Mouse (Mus musculus) spleen, adult 2 months (tissue): Measurements from ENCODE around the gene Plet1. TPM values are rescaled to one million over a fixed set of nuclear protein-coding genes. Genes with fewer than 3 reads are reported as not detected.

Experiments used
- DNase-seq, 2 experiments: peaks; one replicate each; pipeline versions ENCODE4 v3.0.0 to v3.0.0-alpha.2; 2012 to 2021; ENCODE audit warnings: low spot score in 2 of 2, low read depth in 1 of 2
- H3K27ac ChIP-seq: fragments of 200-500 bp; 2 replicates; pipeline ENCODE4 v1.5.1; 2012; ENCODE audit warnings: low read length, inconsistent platforms; ENCODE audit not compliant: insufficient read depth
- H3K27me3 ChIP-seq: fragments of 200-500 bp; 2 replicates; pipeline ENCODE4 v1.6.1; 2012; ENCODE audit warnings: mild to moderate bottlenecking, moderate library complexity, low read length, inconsistent platforms; ENCODE audit not compliant: control insufficient read depth, insufficient read depth
- H3K36me3 ChIP-seq: fragments of 200-500 bp; 2 replicates; pipeline ENCODE4 v1.6.1; 2012; ENCODE audit warnings: mild to moderate bottlenecking, low read length, inconsistent platforms; ENCODE audit not compliant: control insufficient read depth, insufficient read depth
- H3K4me1 ChIP-seq: fragments of 200-500 bp; 2 replicates; pipeline ENCODE4 v1.6.1; 2011; ENCODE audit warnings: inconsistent platforms; ENCODE audit not compliant: control insufficient read depth, insufficient read depth, insufficient read length
- H3K4me3 ChIP-seq: fragments of 200-500 bp; 2 replicates; pipeline ENCODE4 v1.5.1; 2011; ENCODE audit warnings: mild to moderate bottlenecking, inconsistent platforms; ENCODE audit not compliant: insufficient read depth, insufficient read length; ENCODE audit errors: extremely low read depth
- CTCF ChIP-seq: fragments of 200-500 bp; IDR thresholded peaks from 2 replicates; pipeline ENCODE4 v1.5.1; 2011; ENCODE audit warnings: mild to moderate bottlenecking, inconsistent platforms; ENCODE audit not compliant: insufficient read depth, insufficient read length, insufficient replicate concordance; ENCODE audit errors: extremely low read depth
- POLR2A ChIP-seq: fragments of 200-500 bp; IDR thresholded peaks from 2 replicates; pipeline ENCODE4 v1.6.1; 2011; ENCODE audit warnings: low read depth, low read length, inconsistent platforms
- WGBS: fragments of 180-500 bp; shearing (Covaris S2); methylation state at CpG from one replicate; pipeline ENCODE4 v1.1.7; 2018; 5-methylcytosine and 5-hydroxymethylcytosine counted together
- polyA plus RNA-seq: library from polyadenylated mRNA; depleted of rRNA; stranded (reverse); fragments of >200 nt; gene quantifications from 2 replicates; pipeline ENCODE4 v1.2.3, GENCODE M21; 2012

Plet1 gene
- polyA plus RNA-seq, 1 experiment = 0.14 TPM

GRCm38 (mm10) chr9:50528293-50528892 lies 34.1 kb downstream of the Plet1 start, which contains the start of gene Pts:
Pts (minus strand) TSS chr9:50528724.
- peak; percentile 96 to 97 for DNase-seq
- H3K27ac ChIP-seq = peak within 1 kb of the TSS; percentile 97
- peaks cover 9% of the 10 kb centered on the region; the same call in 1 of the 2 replicates for H3K36me3 ChIP-seq
- H3K27me3 ChIP-seq = no peaks in the 10 kb centered on the region
- WGBS = under 1% methylated on average over 54 of the region's 54 CpGs
- H3K4me3 ChIP-seq = peak within 1 kb of the TSS; percentile 96
- peak; percentile 96 for TF ChIP-seq POLR2A
- TF ChIP-seq CTCF = peak; percentile 93
- peaks cover 8% of the 10 kb centered on the region; the same call in 1 of the 2 replicates for H3K4me1 ChIP-seq

- peak in 1 of 2 experiments; percentile 31 for DNase-seq
- H3K27ac ChIP-seq = no peak overlapping the region
- H3K4me1 ChIP-seq = peaks cover 8% of the 10 kb centered on the region; the same call in 1 of the 2 replicates
- H3K36me3 ChIP-seq = 0 out of 2 replicates have a peak, but pooled peaks cover 1% of the 10 kb centered on the region
- 11% methylated on average over 2 of the region's 2 CpGs for WGBS
- H3K27me3 ChIP-seq = no peaks in the 10 kb centered on the region
- TF ChIP-seq CTCF (no peak), POLR2A (no peak)
- H3K4me3 ChIP-seq = no peak overlapping the region
Observed at GRCm38 (mm10) chr9:50530890-50531289, 36.6 kb downstream of the Plet1 start.

GRCm38 (mm10) chr9:50533328-50533727 lies 39.0 kb downstream of the Plet1 start:
- H3K4me1 ChIP-seq = peaks cover 8% of the 10 kb centered on the region; the same call in 1 of the 2 replicates
- H3K27ac ChIP-seq = peak overlapping the region; percentile 81
- peak; percentile 52 to 63 for DNase-seq
- 11% methylated on average over 11 of the region's 11 CpGs for WGBS
- no peaks in the 10 kb centered on the region for H3K36me3 ChIP-seq
- peak overlapping the region; percentile 32 for H3K4me3 ChIP-seq
- H3K27me3 ChIP-seq = no peaks in the 10 kb centered on the region
- TF ChIP-seq CTCF (no peak), POLR2A (peak; percentile 9; the same call in 1 of the 2 replicates)

- WGBS = 66% methylated on average over 3 of the region's 3 CpGs
- no peak for TF ChIP-seq POLR2A
- TF ChIP-seq CTCF = no peak
- DNase-seq = no peak
- no peak overlapping the region; the same call in 1 of the 2 replicates for H3K4me3 ChIP-seq
- H3K27ac ChIP-seq = peak overlapping the region; percentile 81
- no peaks in the 10 kb centered on the region for H3K36me3 ChIP-seq
- peaks cover 8% of the 10 kb centered on the region; the same call in 1 of the 2 replicates for H3K4me1 ChIP-seq
- no peaks in the 10 kb centered on the region for H3K27me3 ChIP-seq
Observed at GRCm38 (mm10) chr9:50533791-50534190, 39.5 kb downstream of the Plet1 start.

DNA sequence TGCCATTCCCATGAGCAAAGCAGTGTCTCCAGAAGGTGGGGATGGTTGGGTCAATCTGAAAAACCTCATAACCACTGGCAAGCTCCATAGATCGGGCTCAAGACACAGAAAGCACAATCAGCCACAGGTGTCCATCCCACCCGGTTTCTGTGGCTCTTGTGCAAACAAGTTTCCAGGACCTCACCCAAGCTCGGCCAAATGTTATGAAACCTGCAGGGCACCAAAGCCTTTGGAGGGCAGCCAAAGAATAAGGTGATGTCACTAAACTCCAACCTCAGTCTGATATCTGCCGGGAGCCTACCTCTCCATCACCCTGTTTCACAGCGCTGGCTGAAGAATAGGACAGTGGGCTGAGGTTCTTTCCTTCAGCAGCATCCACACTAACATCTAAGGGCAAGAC lies 41.6 kb downstream of the Plet1 start:
- Histone ChIP-seq H3K4me1 (peaks cover 8% of the 10 kb centered on the region), H3K27ac (no peak overlapping the region), H3K36me3 (no peaks in the 10 kb centered on the region), H3K27me3 (no peaks in the 10 kb centered on the region), H3K4me3 (no peak overlapping the region)
- WGBS = 63% methylated on average over 5 of the region's 5 CpGs
- DNase-seq = no peak
- TF ChIP-seq POLR2A (no peak), CTCF (no peak)

GRCm38 (mm10) chr9:50536603-50537135 lies 42.3 kb downstream of the Plet1 start:
- WGBS = 69% methylated on average over 7 of the region's 7 CpGs
- Histone ChIP-seq H3K4me3 (no peak overlapping the region), H3K27ac (no peak overlapping the region), H3K27me3 (no peaks in the 10 kb centered on the region), H3K4me1 (peaks cover 8% of the 10 kb centered on the region), H3K36me3 (no peaks in the 10 kb centered on the region)
- TF ChIP-seq CTCF (no peak), POLR2A (no peak)
- DNase-seq = no peak

GRCm38 (mm10) chr9:50537295-50537694 lies 43.0 kb downstream of the Plet1 start:
- H3K4me1 ChIP-seq = peaks cover 8% of the 10 kb centered on the region
- no peak overlapping the region for H3K27ac ChIP-seq
- TF ChIP-seq CTCF (no peak), POLR2A (no peak)
- H3K36me3 ChIP-seq = no peaks in the 10 kb centered on the region
- no peaks in the 10 kb centered on the region for H3K27me3 ChIP-seq
- 22% methylated on average over 4 of the region's 4 CpGs for WGBS
- DNase-seq = no peak
- H3K4me3 ChIP-seq = no peak overlapping the region
